Mouse (Mus musculus): ENCODE measurements around the gene Vmn1r71. TPM values are rescaled to one million over a fixed set of nuclear protein-coding genes. Genes with fewer than 3 reads are reported as not detected.

Vmn1r71 gene
- not detected for polyA plus RNA-seq (2015; fragmentation: Illumina TruSeq; extraction: RNeasy Lipid Tissue Mini Kit (QIAGEN cat#74804); ENCODE audit: low read depth, low replicate concordance)

GRCm38 (mm10) chr7:10754264-10754663 lies at the start of gene Vmn1r71:
TSS of gene Vmn1r71 (minus strand) at chr7:10754364.

Other genes starting within 250 kb of the Vmn1r71 start
- not detected for gene Vmn1r68, start 195.9 kb downstream of the Vmn1r71 start, polyA plus RNA-seq (2015; fragmentation: Illumina TruSeq; extraction: RNeasy Lipid Tissue Mini Kit (QIAGEN cat#74804); ENCODE audit: low read depth, low replicate concordance)
- not detected for gene Vmn1r69, start 140.7 kb downstream of the Vmn1r71 start, polyA plus RNA-seq (2015; fragmentation: Illumina TruSeq; extraction: RNeasy Lipid Tissue Mini Kit (QIAGEN cat#74804); ENCODE audit: low read depth, low replicate concordance)
- gene Vmn1r70, start 122.8 kb downstream of the Vmn1r71 start, polyA plus RNA-seq (2015; fragmentation: Illumina TruSeq; extraction: RNeasy Lipid Tissue Mini Kit (QIAGEN cat#74804); ENCODE audit: low read depth, low replicate concordance): not detected
- not detected for gene Nlrp4b, start 66.6 kb downstream of the Vmn1r71 start, polyA plus RNA-seq (2015; fragmentation: Illumina TruSeq; extraction: RNeasy Lipid Tissue Mini Kit (QIAGEN cat#74804); ENCODE audit: low read depth, low replicate concordance)
- not detected for gene Zscan4b, start 150.7 kb upstream of the Vmn1r71 start, polyA plus RNA-seq (2015; fragmentation: Illumina TruSeq; extraction: RNeasy Lipid Tissue Mini Kit (QIAGEN cat#74804); ENCODE audit: low read depth, low replicate concordance)